11 mouse cellular contexts compared by ENCODE assay signal in genomic region chr19:41204159-41205081, GRCm38 (mm10). TPM values are rescaled to one million over a fixed set of nuclear protein-coding genes. Genes with fewer than 3 reads are reported as not detected.
DNase-seq lines count a peak whose midpoint lies in the region; ATAC-seq and TF ChIP-seq lines count a peak whose summit lies in the region.
"Had no signal": no experiment of that assay in that cellular context is flagged by ENCODE, and none has a peak within 500 bp of the region (broad histone marks: within the 10 kb centered on the region; RNA-seq: fewer than 3 reads in every experiment).

No protein-coding gene starts in this region.

- TF ChIP-seq CTCF in E14TG2a.4 (conservative IDR thresholded peaks at IDR 0.05; ENCODE audit: low read length) = peak; percentile 27
- TF ChIP-seq CTCF in heart, postnatal 0 days (IDR thresholded peaks at IDR 0.05; ENCODE audit: low read depth) = peak; percentile 48

- WGBS in embryonic facial prominence, embryonic 11.5 days = 68% methylated on average over 11 of the region's 11 CpGs
- WGBS in embryonic facial prominence, embryonic 10.5 days = 66% methylated on average over 11 of the region's 11 CpGs
- 64% methylated on average over 11 of the region's 11 CpGs for WGBS in heart, postnatal 0 days

- no peaks in the 10 kb centered on the region for H3K36me3 ChIP-seq in embryonic facial prominence, embryonic 11.5 days (replicated peaks; ENCODE audit: control insufficient read depth, insufficient read depth, low read depth, low read length)
- H3K36me3 ChIP-seq in embryonic facial prominence, embryonic 10.5 days (replicated peaks) = no peaks in the 10 kb centered on the region
- no peaks in the 10 kb centered on the region for H3K36me3 ChIP-seq in E14TG2a.4 (ENCODE audit: insufficient read depth, low read length)
- H3K36me3 ChIP-seq in heart, postnatal 0 days (replicated peaks; ENCODE audit: control insufficient read depth, insufficient read depth, low read length) = no peaks in the 10 kb centered on the region

- TF ChIP-seq EP300 in heart, postnatal 0 days (IDR thresholded peaks at IDR 0.05; ENCODE audit: low read depth) = no peak

- no peaks in the 10 kb centered on the region; the same call in 1 of the 2 replicates for H3K9me3 ChIP-seq in embryonic facial prominence, embryonic 11.5 days (replicated peaks; ENCODE audit: control insufficient read depth, low read length)
- no peaks in the 10 kb centered on the region for H3K9me3 ChIP-seq in embryonic facial prominence, embryonic 10.5 days
- peaks cover 10% of the 10 kb centered on the region for H3K9me3 ChIP-seq in E14TG2a.4 (ENCODE audit: low read length)
- H3K9me3 ChIP-seq in heart, postnatal 0 days (replicated peaks; ENCODE audit: control insufficient read depth, low read length) = no peaks in the 10 kb centered on the region

- H3K4me1 ChIP-seq in embryonic facial prominence, embryonic 11.5 days (ENCODE audit: control insufficient read depth, insufficient read depth, low read length) = peaks cover 3% of the 10 kb centered on the region
- H3K4me1 ChIP-seq in embryonic facial prominence, embryonic 10.5 days = peaks cover 19% of the 10 kb centered on the region
- H3K4me1 ChIP-seq in E14TG2a.4 (replicated peaks; ENCODE audit: low read depth, low read length) = peaks cover 21% of the 10 kb centered on the region
- H3K4me1 ChIP-seq in heart, postnatal 0 days (ENCODE audit: control insufficient read depth, insufficient read depth) = peaks cover 13% of the 10 kb centered on the region

- H3K9ac ChIP-seq in embryonic facial prominence, embryonic 11.5 days (replicated peaks; ENCODE audit: low read length) = no peak overlapping the region
- no peak overlapping the region for H3K9ac ChIP-seq in heart, postnatal 0 days (replicated peaks; ENCODE audit: low read depth, low read length)

- no peak overlapping the region for H3K4me3 ChIP-seq in embryonic facial prominence, embryonic 11.5 days (ENCODE audit: low read depth, low read length)
- no peak overlapping the region for H3K4me3 ChIP-seq in embryonic facial prominence, embryonic 10.5 days
- H3K4me3 ChIP-seq in E14TG2a.4 (replicated peaks; ENCODE audit: low read length) = no peak overlapping the region
- H3K4me3 ChIP-seq in heart, postnatal 0 days (ENCODE audit: low read depth, low read length) = no peak overlapping the region

- H3K27ac ChIP-seq in embryonic facial prominence, embryonic 11.5 days (replicated peaks; ENCODE audit: low read depth, low read length) = no peak overlapping the region
- H3K27ac ChIP-seq in embryonic facial prominence, embryonic 10.5 days (replicated peaks) = no peak overlapping the region
- no peak overlapping the region for H3K27ac ChIP-seq in heart, postnatal 0 days (ENCODE audit: low read depth)

- peak; percentile 24 for DNase-seq in embryonic facial prominence, embryonic 11.5 days (ENCODE audit: low spot score)
- no peak for DNase-seq in embryonic facial prominence, embryonic 10.5 days (ENCODE audit: low spot score)
- peak; percentile 24 to 35 for DNase-seq in left cerebral cortex, adult 18-20 months (ENCODE audit: low spot score in 2 of 2)
- DNase-seq in left cerebral cortex, adult 11 months (ENCODE audit: low spot score) = no peak
- DNase-seq in heart, postnatal 0 days (ENCODE audit: low spot score) = no peak
- no peak for DNase-seq in ovary, postnatal 36 days (ENCODE audit: low spot score)
- DNase-seq in spleen, adult 12 weeks (ENCODE audit: low spot score) = no peak
- DNase-seq: cerebellum, adult 11 months; right cerebral cortex, postnatal 4 days had no signal

- H3K4me2 ChIP-seq in embryonic facial prominence, embryonic 11.5 days (ENCODE audit: low read depth, low read length) = no peak overlapping the region
- no peak overlapping the region for H3K4me2 ChIP-seq in heart, postnatal 0 days (ENCODE audit: low read depth, low read length)

- peaks cover 16% of the 10 kb centered on the region for H3K27me3 ChIP-seq in embryonic facial prominence, embryonic 11.5 days (ENCODE audit: control insufficient read depth, insufficient read depth, low read length)
- peaks cover 72% of the 10 kb centered on the region for H3K27me3 ChIP-seq in embryonic facial prominence, embryonic 10.5 days (replicated peaks; ENCODE audit: low read depth, poor library complexity, severe bottlenecking)
- peaks cover 52% of the 10 kb centered on the region for H3K27me3 ChIP-seq in E14TG2a.4 (ENCODE audit: insufficient read depth, low read length)
- H3K27me3 ChIP-seq in heart, postnatal 0 days (ENCODE audit: control insufficient read depth, insufficient read depth, low read length) = peaks cover 47% of the 10 kb centered on the region

- ATAC-seq in embryonic facial prominence, embryonic 11.5 days (replicated peaks; ENCODE audit: insufficient number of reproducible peaks, low FRiP score, low TSS enrichment, low read depth) = no peak
- no peak for ATAC-seq in heart, postnatal 0 days (ENCODE audit: insufficient read depth, low read depth)

RNA-seq across cellular contexts. Expression of gene Tll2, which starts 2.2 kb away (rescaled TPM):
- polyA plus RNA-seq in embryonic facial prominence, embryonic 11.5 days (2014; fragmentation: Nextera tagmentation; extraction: Ambion mirVana) = 0.06 and 0.31 TPM in 2 replicates
- 0.10 and 0.26 TPM in 2 replicates for polyA plus RNA-seq in embryonic facial prominence, embryonic 10.5 days (2016; fragmentation: Nextera tagmentation; extraction: Ambion mirVana)
- total RNA-seq in left cerebral cortex, adult 18-20 months (2021) = under 1 TPM; 0.28 to 0.77 TPM
- total RNA-seq in heart, postnatal 0 days (2014; rRNA removed; ENCODE audit: low replicate concordance) = 0.15 TPM in 1 of 2 replicates, not detected in the other
- polyA plus RNA-seq in heart, postnatal 0 days (2015; fragmentation: Nextera tagmentation; extraction: Ambion mirVana) = 0.07 and 0.15 TPM in 2 replicates
- polyA plus RNA-seq: lung, embryonic 16.5 days had no signal

RNA-seq across cellular contexts. Expression of gene Tm9sf3, which starts 59.4 kb away (rescaled TPM):
- 171 and 174 TPM in 2 replicates for polyA plus RNA-seq in embryonic facial prominence, embryonic 11.5 days (2014; fragmentation: Nextera tagmentation; extraction: Ambion mirVana)
- 95.9 and 96.9 TPM in 2 replicates for polyA plus RNA-seq in embryonic facial prominence, embryonic 10.5 days (2016; fragmentation: Nextera tagmentation; extraction: Ambion mirVana)
- total RNA-seq in left cerebral cortex, adult 18-20 months (2021) = 100 to 1,000 TPM; 130 TPM
- total RNA-seq in heart, postnatal 0 days (2014; rRNA removed; ENCODE audit: low replicate concordance) = 91.6 and 111 TPM in 2 replicates
- polyA plus RNA-seq in heart, postnatal 0 days (2015; fragmentation: Nextera tagmentation; extraction: Ambion mirVana) = 56.4 and 58.0 TPM in 2 replicates

Comparison
In these comparisons a context has a peak if more than half of its experiments do, and no peak if none do; other contexts are left out.
1. DNase-seq: peak in embryonic facial prominence, embryonic 11.5 days (single experiment) and left cerebral cortex, adult 18-20 months (2 of 2); none in embryonic facial prominence, embryonic 10.5 days (single experiment), left cerebral cortex, adult 11 months (single experiment), heart, postnatal 0 days (single experiment), ovary, postnatal 36 days (single experiment) and spleen, adult 12 weeks (single experiment).